Mouse (Mus musculus) midbrain, embryonic 10.5 days (tissue): Measurements from ENCODE around the gene Sox18. TPM values are rescaled to one million over a fixed set of nuclear protein-coding genes. Genes with fewer than 3 reads are reported as not detected.
A peak's percentile ranks its signal among the peaks of the same experiment; 100 is the strongest.

Source experiments
- DNase-seq: peaks from one replicate; pipeline ENCODE4 v3.0.0-alpha.2; 2017; ENCODE audit warnings: low spot score
- H3K27ac ChIP-seq: fragments of 300-500 bp; sonication (generic); replicated peaks from 2 replicates; pipeline ENCODE4 v1.5.1; 2016; ENCODE audit warnings: mild to moderate bottlenecking
- H3K27me3 ChIP-seq: fragments of 300-500 bp; sonication (generic); 2 replicates; pipeline ENCODE4 v1.6.1; 2016; ENCODE audit warnings: low read depth, mild to moderate bottlenecking; ENCODE audit not compliant: poor library complexity, severe bottlenecking
- H3K36me3 ChIP-seq: fragments of 300-500 bp; sonication (generic); 2 replicates; pipeline ENCODE4 v1.6.1; 2016; ENCODE audit warnings: mild to moderate bottlenecking, moderate library complexity
- H3K4me1 ChIP-seq: fragments of 300-500 bp; sonication (generic); 2 replicates; pipeline ENCODE4 v1.6.1; 2016
- H3K4me3 ChIP-seq: fragments of 300-500 bp; sonication (generic); 2 replicates; pipeline ENCODE4 v1.5.1; 2016; ENCODE audit warnings: mild to moderate bottlenecking, moderate library complexity
- H3K9me3 ChIP-seq: fragments of 300-500 bp; sonication (generic); replicated peaks from 2 replicates; pipeline ENCODE4 v1.6.1; 2016; ENCODE audit warnings: mild to moderate bottlenecking
- WGBS: fragments of 180-500 bp; shearing (Covaris S2); methylation state at CpG from one replicate; pipeline ENCODE4 v1.1.7; 2016; 5-methylcytosine and 5-hydroxymethylcytosine counted together
- polyA plus RNA-seq: library from polyadenylated mRNA; unstranded; fragments of >200 nt; fragmentation: Nextera tagmentation; extraction: Ambion mirVana; gene quantifications from 2 replicates; pipeline ENCODE4 v1.2.1, GENCODE M21; 2016

Sox18 gene
- polyA plus RNA-seq, 1 experiment from 2014 or later = 18.8 TPM

- Histone ChIP-seq H3K4me3 (no peak overlapping the region), H3K4me1 (peaks cover 56% of the 10 kb centered on the region), H3K36me3 (no peaks in the 10 kb centered on the region), H3K27me3 (peaks cover 29% of the 10 kb centered on the region), H3K27ac (no peak overlapping the region), H3K9me3 (no peaks in the 10 kb centered on the region)
- WGBS = 28% methylated on average over 1 of the region's 1 CpGs
- DNase-seq = peak; percentile 65
Observed at GRCm38 (mm10) chr2:181678780-181679179, 7.3 kb upstream of the Sox18 start.

GRCm38 (mm10) chr2:181677755-181678098 is 6.3 kb upstream of the Sox18 start:
- H3K4me3 ChIP-seq = no peak overlapping the region
- WGBS = 65% methylated on average over 3 of the region's 3 CpGs
- no peaks in the 10 kb centered on the region for H3K36me3 ChIP-seq
- peaks cover 64% of the 10 kb centered on the region for H3K4me1 ChIP-seq
- H3K9me3 ChIP-seq = no peaks in the 10 kb centered on the region
- no peak for DNase-seq
- H3K27ac ChIP-seq = 0 out of 2 replicates have a peak overlapping the region, but pooled peaks have one; percentile 28
- peaks cover 39% of the 10 kb centered on the region for H3K27me3 ChIP-seq

GRCm38 (mm10) chr2:181677096-181677754 is 5.8 kb upstream of the Sox18 start:
- Histone ChIP-seq H3K4me1 (peaks cover 64% of the 10 kb centered on the region), H3K27ac (peak overlapping the region; percentile 81), H3K4me3 (no peak overlapping the region), H3K9me3 (no peaks in the 10 kb centered on the region), H3K27me3 (peaks cover 44% of the 10 kb centered on the region), H3K36me3 (no peaks in the 10 kb centered on the region)
- WGBS = 44% methylated on average over 5 of the region's 5 CpGs
- DNase-seq = no peak

- 48% methylated on average over 2 of the region's 2 CpGs for whole genome bisulfite sequencing
- no peaks in the 10 kb centered on the region for H3K36me3 ChIP-seq
- H3K9me3 ChIP-seq = no peaks in the 10 kb centered on the region
- H3K4me1 ChIP-seq = peaks cover 68% of the 10 kb centered on the region
- H3K27me3 ChIP-seq = peaks cover 50% of the 10 kb centered on the region
- H3K27ac ChIP-seq = peak overlapping the region; percentile 81
- H3K4me3 ChIP-seq = no peak overlapping the region
- peak; percentile 32 for DNase-seq
Observed at GRCm38 (mm10) chr2:181676424-181676823, 5.0 kb upstream of the Sox18 start.

- WGBS = 3% methylated on average over 14 of the region's 14 CpGs
- peak; percentile 69 for DNase-seq
- H3K4me1 ChIP-seq = peaks cover 69% of the 10 kb centered on the region
- peak overlapping the region; percentile 43 for H3K4me3 ChIP-seq
- no peaks in the 10 kb centered on the region for H3K36me3 ChIP-seq
- no peaks in the 10 kb centered on the region for H3K9me3 ChIP-seq
- peaks cover 53% of the 10 kb centered on the region for H3K27me3 ChIP-seq
- H3K27ac ChIP-seq = peak overlapping the region; percentile 81
Observed at GRCm38 (mm10) chr2:181675454-181675853, 4.0 kb upstream of the Sox18 start.

GRCm38 (mm10) chr2:181674934-181675333 is 3.5 kb upstream of the Sox18 start:
- no peaks in the 10 kb centered on the region for H3K36me3 ChIP-seq
- WGBS = 81% methylated on average over 4 of the region's 4 CpGs
- H3K27ac ChIP-seq = peak overlapping the region; percentile 81; the same call in 1 of the 2 replicates
- peaks cover 71% of the 10 kb centered on the region for H3K4me1 ChIP-seq
- no peaks in the 10 kb centered on the region for H3K9me3 ChIP-seq
- H3K27me3 ChIP-seq = peaks cover 58% of the 10 kb centered on the region
- H3K4me3 ChIP-seq = no peak overlapping the region
- no peak for DNase-seq

GRCm38 (mm10) chr2:181673501-181673900 is 2.1 kb upstream of the Sox18 start:
- Histone ChIP-seq H3K4me1 (peaks cover 63% of the 10 kb centered on the region), H3K9me3 (no peaks in the 10 kb centered on the region), H3K36me3 (no peaks in the 10 kb centered on the region), H3K27me3 (peaks cover 72% of the 10 kb centered on the region), H3K27ac (no peak overlapping the region), H3K4me3 (no peak overlapping the region)
- 75% methylated on average over 1 of the region's 1 CpGs for WGBS
- no peak for DNase-seq

GRCm38 (mm10) chr2:181671984-181672383 is 544 bp upstream of the Sox18 start:
- DNase-seq = no peak
- WGBS = 27% methylated on average over 7 of the region's 7 CpGs
- Histone ChIP-seq H3K27me3 (peaks cover 79% of the 10 kb centered on the region), H3K36me3 (no peaks in the 10 kb centered on the region), H3K9me3 (no peaks in the 10 kb centered on the region), H3K4me1 (peaks cover 56% of the 10 kb centered on the region), H3K4me3 (no peak overlapping the region; the same call in 1 of the 2 replicates), H3K27ac (no peak overlapping the region)

GRCm38 (mm10) chr2:181670913-181671311 is 528 bp downstream of the Sox18 start:
- DNase-seq = peak; percentile 28

GRCm38 (mm10) chr2:181670285-181670912 is 1.0 kb downstream of the Sox18 start:
- Histone ChIP-seq H3K27ac (no peak overlapping the region), H3K36me3 (no peaks in the 10 kb centered on the region), H3K27me3 (peaks cover 79% of the 10 kb centered on the region), H3K4me1 (peaks cover 40% of the 10 kb centered on the region), H3K4me3 (peak overlapping the region; percentile 48), H3K9me3 (no peaks in the 10 kb centered on the region)
- peak; percentile 52 for DNase-seq
- 3% methylated on average over 56 of the region's 56 CpGs for WGBS

More at GRCm38 (mm10) chr2:181670913-181671311, 528 bp downstream of the Sox18 start:
- H3K27ac ChIP-seq = no peak overlapping the region; the same call in 1 of the 2 replicates
- 1% methylated on average over 41 of the region's 41 CpGs for WGBS
- peak overlapping the region; percentile 48 for H3K4me3 ChIP-seq
- H3K27me3 ChIP-seq = peaks cover 79% of the 10 kb centered on the region
- H3K4me1 ChIP-seq = peaks cover 46% of the 10 kb centered on the region
- H3K36me3 ChIP-seq = no peaks in the 10 kb centered on the region
- no peaks in the 10 kb centered on the region for H3K9me3 ChIP-seq

- 27% methylated on average over 4 of the region's 4 CpGs for WGBS
- DNase-seq = no peak
- 0 out of 2 replicates have a peak, but pooled peaks cover 3% of the 10 kb centered on the region for H3K36me3 ChIP-seq
- no peak overlapping the region for H3K4me3 ChIP-seq
- H3K27me3 ChIP-seq = peaks cover 11% of the 10 kb centered on the region
- H3K9me3 ChIP-seq = no peaks in the 10 kb centered on the region
- peak overlapping the region; percentile 46; the same call in 1 of the 2 replicates for H3K27ac ChIP-seq
- H3K4me1 ChIP-seq = peaks cover 20% of the 10 kb centered on the region
Observed at GRCm38 (mm10) chr2:181663298-181663630, 8.2 kb downstream of the Sox18 start.

- DNase-seq = no peak
- H3K27ac ChIP-seq = peak overlapping the region; percentile 46; the same call in 1 of the 2 replicates
- WGBS = 85% methylated on average over 3 of the region's 3 CpGs
- H3K4me1 ChIP-seq = peaks cover 20% of the 10 kb centered on the region
- H3K9me3 ChIP-seq = no peaks in the 10 kb centered on the region
- no peak overlapping the region for H3K4me3 ChIP-seq
- H3K27me3 ChIP-seq = peaks cover 6% of the 10 kb centered on the region
- 0 out of 2 replicates have a peak, but pooled peaks cover 6% of the 10 kb centered on the region for H3K36me3 ChIP-seq
Observed at GRCm38 (mm10) chr2:181662620-181663297, 8.7 kb downstream of the Sox18 start.
